Mouse (Mus musculus): ENCODE measurements around the gene St6galnac3.
A peak's percentile ranks its signal among the peaks of the same experiment; 100 is the strongest.

Gene St6galnac3

DNA sequence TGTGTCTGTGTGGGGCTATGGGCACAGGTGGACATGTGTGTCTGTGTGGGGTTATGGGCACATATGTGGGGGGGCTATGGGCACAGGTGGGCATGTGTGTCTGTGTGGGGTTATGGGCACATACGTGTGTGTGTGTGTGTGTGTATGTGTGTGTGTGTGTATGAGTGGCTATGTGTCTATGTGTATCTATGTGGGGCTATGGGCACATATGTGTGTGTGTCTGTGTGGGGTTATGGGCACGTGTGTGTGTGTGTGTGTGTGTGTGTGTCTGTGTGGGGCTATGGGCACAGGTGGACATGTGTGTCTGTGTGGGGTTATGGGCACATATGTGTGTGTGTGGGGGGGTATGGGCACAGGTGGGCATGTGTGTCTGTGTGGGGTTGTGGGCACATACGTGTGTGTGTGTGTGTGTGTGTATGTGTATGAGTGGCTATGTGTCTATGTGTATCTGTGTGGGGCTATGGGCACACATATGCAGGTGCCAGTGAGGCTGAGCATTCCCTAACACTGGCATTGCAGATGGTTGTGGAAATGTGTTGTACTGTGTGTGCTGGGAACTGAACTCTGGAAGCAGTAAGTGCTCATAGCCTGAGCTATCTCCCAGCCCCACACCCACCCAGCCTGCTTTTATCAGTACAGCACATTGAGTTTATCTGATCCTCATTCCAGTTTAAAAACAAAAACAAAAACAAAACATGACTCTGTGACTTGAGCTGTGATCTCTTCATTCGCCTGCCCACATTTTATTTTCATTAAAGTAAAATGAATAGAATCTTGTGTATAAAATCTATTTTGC, 8.6 kb upstream of the St6galnac3 start:
- ATAC-seq (ENCODE audit: low TSS enrichment) = no peak

DNA sequence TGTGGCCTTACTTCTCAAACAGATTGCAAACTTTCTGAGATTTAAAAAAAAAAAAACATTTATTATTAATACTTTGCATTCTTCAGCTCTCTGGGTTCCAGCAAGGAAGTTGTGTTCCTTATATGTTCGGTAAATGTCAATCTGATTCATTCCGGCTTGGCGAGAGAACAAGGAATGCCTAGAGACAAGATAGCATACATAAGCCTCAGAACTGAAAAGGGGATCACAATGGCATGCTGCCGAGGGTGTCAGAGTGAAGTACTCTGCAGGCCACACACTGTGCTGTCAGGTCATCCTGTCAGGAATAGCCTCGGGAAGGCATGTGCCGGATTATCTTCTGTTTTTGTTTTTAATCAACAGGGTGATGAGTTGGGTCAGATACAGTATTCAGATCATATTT, 7.8 kb upstream of the St6galnac3 start:
- no peak for ATAC-seq (ENCODE audit: low TSS enrichment)

DNA sequence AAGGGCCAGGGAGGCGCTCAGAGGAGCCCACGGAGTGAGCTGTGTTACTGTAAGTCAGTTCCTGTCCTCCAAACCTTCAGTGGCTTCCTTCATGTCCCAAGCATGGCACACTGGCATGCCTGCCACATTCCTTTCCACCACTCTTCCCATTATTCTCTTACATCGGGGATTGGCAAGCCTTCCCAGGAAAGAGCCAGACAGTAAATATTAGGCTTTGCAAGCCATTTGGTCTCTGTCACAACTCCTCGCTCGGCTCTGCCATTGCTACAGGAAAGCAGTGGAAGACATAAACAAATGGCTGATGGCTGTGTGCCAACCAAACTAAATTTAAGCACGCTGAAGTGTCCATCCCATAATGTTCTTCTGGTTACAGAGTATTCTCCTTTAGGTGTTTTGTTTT, 7.1 kb upstream of the St6galnac3 start:
- ATAC-seq (ENCODE audit: low TSS enrichment) = no peak

- ATAC-seq (ENCODE audit: low TSS enrichment) = peak; percentile 51
Measured at GRCm38 (mm10) chr3:153728577-153728976, 3.6 kb upstream of the St6galnac3 start.

DNA sequence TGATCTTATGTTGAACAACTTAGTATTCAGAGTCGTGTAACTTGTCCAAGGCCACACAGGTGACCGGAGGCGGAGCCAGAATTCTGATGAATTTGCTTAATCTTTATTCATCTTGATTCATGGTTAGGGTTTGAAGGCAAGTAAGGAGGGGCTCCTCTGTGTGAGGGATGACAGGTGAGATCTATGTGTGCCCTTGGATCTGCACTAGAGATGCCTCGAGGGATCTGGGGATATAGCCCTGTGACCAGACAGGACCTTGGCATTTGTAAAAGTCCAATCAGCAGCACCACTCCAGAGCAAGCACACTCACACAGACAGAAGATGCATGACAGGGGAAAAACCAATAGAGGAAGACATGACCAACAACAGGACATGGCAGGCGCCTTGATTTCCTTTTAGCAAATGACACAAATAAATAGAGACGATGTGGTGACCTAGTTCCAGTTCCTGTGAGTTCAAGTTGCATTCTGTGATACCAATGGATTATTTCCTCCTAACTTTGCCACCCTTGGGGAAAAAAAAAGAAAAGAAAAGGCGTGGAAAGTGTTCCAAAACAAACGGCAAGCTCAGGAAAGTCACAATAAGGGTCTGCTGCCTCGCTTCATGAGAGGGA, 1.4 kb downstream of the St6galnac3 start:
- no peak for ATAC-seq (ENCODE audit: low TSS enrichment)

DNA sequence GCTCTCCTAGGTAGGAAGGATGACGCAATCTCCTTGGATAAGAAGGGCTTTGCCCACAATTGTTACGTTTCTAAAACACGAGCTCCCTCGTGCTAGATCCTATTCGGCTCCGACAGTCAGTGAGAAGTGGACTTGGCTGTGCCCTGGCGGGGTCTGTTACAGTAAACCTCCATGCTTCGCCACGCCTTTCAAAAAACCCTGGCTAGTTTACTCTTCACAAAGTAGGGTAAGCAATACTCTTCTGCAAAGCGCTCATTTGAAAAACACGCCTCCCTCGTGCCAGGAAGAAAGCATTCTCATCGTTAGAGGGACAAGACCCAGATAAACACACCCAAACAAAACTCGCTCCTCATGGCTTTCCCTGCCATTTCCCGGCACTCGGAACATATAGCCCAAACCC, 3.4 kb downstream of the St6galnac3 start:
- ATAC-seq (ENCODE audit: low TSS enrichment) = no peak

DNA sequence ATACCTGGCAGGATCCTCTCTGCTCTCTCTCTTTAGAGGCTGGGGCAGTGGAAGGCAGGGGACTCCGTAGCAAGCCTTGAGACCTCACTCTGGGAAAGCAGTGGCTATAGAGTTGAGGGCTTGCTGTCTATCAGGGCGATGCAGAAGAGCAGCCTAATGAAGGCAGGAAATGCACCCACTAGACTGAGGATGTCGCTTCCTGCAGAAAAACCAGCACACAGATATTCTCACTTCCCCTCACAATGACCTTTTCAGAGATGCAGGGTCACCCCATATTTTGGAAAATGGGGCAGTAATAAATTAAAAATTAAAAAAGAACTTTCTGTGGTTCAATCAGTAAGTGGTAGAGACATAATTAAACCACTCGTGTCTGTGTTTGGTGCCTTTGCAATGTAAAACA, 4.1 kb downstream of the St6galnac3 start:
- no peak for ATAC-seq (ENCODE audit: low TSS enrichment)

GRCm38 (mm10) chr3:153720296-153720695, 4.7 kb downstream of the St6galnac3 start:
- no peak for ATAC-seq (ENCODE audit: low TSS enrichment)

- no peak for ATAC-seq (ENCODE audit: low TSS enrichment)
Measured at GRCm38 (mm10) chr3:153719256-153719970, 5.6 kb downstream of the St6galnac3 start.

- no peak for ATAC-seq (ENCODE audit: low TSS enrichment)
Measured at GRCm38 (mm10) chr3:153718724-153719123, 6.2 kb downstream of the St6galnac3 start.

DNA sequence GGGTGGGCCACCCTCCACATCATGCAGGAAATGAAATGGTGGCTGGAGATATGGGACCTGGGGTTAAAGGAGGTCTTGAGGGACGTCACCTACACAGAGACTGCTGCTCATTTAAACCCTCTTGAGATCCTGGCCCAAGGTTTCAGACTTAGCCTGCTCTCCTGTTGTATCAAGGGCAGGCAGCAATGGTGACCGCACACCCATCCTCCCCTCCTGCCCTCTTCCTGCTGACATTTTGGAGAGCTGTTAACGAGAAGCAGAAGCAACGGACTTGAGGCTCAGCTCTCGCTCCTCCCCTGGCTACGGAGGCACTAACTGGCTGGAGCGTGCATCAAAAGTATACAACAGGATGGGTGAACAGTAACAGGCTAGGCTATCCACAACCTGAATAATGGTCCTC, 7.2 kb downstream of the St6galnac3 start:
- no peak for ATAC-seq (ENCODE audit: low TSS enrichment)

DNA sequence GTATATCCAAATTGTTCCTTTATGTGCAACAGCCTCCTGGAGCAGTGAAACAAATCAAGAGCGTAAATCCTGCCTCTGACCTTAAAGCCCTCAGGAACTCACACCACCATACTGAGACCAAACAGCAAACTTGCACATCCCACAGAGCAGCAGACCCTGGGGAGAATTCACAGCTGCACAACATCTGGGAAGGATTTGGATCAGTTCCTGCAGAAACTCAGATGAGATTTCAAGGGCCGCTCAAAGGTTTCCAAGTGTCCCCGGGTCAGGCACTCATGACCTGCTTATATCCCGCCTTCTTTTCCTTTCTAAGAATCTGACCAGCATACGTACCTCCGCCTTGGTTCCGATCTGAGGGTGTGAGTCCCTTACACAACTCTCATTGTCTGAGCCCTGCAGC, 9.3 kb downstream of the St6galnac3 start:
- ATAC-seq (ENCODE audit: low TSS enrichment) = no peak

- ATAC-seq (ENCODE audit: low TSS enrichment) = no peak
Measured at GRCm38 (mm10) chr3:153710545-153710944, 14.4 kb downstream of the St6galnac3 start.

GRCm38 (mm10) chr3:153707687-153708086, 17.3 kb downstream of the St6galnac3 start:
- peak; percentile 55; the same call in 1 of the 2 replicates for ATAC-seq (ENCODE audit: low TSS enrichment)

- ATAC-seq (ENCODE audit: low TSS enrichment) = no peak
Measured at GRCm38 (mm10) chr3:153706901-153707300, 18.1 kb downstream of the St6galnac3 start.

DNA sequence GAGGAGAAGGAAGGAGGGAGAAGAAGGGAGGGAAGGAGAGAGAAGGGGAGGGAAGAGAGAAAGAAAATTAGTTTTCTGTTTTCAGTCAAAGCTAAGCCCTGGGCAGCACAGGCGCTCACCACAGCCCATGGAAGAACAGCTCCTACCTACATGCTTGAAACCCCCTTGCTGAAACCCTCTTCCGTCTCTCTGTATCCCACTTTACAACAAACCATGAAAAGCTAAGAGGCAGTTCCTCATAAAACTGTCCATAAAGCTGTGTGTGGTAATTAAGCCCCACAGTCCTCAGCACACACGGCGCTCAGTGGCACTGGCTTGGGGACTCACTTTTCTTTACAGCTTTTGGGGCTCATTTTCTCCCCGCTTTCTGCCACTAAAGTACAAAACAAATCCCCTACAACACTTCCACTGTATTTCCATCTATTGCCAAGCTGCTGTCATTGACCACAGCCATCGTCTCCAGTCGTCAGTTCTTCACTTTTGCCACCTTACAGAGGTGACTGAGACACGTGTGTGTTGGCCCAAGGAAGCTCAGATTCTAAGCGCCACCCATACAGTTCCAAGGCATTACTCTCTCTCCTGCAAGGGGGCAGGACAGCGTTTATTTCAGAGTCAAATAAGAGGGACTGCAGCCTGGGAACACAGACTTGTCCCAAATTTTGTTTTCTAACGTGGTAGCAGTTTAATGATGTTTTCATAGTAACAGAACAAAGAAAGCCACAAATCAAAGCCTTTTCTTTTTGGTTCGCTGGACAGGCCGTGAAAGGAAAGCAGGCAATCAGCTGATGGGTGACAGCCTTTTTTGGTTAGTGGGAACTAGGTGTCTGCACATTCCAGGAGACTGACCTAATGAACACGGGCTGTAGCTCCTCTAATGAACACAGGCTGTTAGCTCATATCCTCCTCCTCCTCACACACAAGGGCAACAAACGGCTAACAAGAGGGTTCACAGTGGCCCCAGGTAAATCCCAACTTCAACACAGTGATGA, 22.9 kb downstream of the St6galnac3 start:
- ATAC-seq (ENCODE audit: low TSS enrichment) = no peak

GRCm38 (mm10) chr3:153701172-153701571, 23.8 kb downstream of the St6galnac3 start:
- ATAC-seq (ENCODE audit: low TSS enrichment) = no peak

DNA sequence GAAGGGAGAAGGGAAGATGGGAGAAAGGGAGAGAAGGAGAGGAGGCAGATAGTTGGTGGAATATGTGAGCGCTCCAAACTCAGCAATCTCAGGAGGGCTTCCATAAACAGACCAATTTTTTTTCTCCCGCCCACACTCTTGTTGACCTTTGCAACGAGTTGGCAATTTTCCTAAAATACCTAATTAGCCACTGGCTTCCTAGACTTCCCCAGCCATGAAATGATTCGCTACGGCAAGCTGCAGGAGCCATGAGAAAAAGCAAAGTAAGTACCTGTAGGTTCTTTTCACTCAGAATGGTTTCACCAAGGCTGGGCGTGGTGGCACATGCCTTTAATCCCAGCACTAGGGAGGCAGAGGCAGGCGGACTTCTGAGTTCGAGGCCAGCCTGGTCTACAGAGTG, 25.9 kb downstream of the St6galnac3 start:
- no peak for ATAC-seq (ENCODE audit: low TSS enrichment)

GRCm38 (mm10) chr3:153692978-153693377, 32.0 kb downstream of the St6galnac3 start:
- ATAC-seq (ENCODE audit: low TSS enrichment) = peak; percentile 48; the same call in 1 of the 2 replicates

GRCm38 (mm10) chr3:153692206-153692813, 32.7 kb downstream of the St6galnac3 start:
- no peak for ATAC-seq (ENCODE audit: low TSS enrichment)

DNA sequence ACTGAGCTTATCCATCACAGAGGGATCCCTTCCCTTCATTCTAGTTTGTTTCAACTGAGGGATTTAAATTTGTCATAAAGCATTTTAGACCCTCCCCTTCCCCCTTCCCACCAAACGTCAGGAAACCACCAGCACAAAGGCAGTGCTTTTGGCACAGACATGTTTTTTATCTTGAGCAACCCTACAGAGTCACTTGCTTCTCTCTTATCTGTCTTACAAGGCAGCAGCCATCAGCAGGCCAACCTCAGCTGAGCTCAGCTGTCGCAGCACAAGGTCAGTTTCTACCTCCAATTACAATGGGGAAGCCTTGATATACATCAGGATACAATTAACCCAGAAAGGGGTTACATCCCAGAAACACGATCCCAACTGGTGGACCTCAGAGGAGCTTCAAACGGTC, 33.4 kb downstream of the St6galnac3 start:
- ATAC-seq (ENCODE audit: low TSS enrichment) = no peak
